Mouse (Mus musculus): ENCODE data around the gene Cwc22. TPM values are rescaled to one million over a fixed set of nuclear protein-coding genes. Genes with fewer than 3 reads are reported as not detected.

Cwc22 gene
- polyA plus RNA-seq, 2 experiments = 11.0 to 15.8 TPM

DNA sequence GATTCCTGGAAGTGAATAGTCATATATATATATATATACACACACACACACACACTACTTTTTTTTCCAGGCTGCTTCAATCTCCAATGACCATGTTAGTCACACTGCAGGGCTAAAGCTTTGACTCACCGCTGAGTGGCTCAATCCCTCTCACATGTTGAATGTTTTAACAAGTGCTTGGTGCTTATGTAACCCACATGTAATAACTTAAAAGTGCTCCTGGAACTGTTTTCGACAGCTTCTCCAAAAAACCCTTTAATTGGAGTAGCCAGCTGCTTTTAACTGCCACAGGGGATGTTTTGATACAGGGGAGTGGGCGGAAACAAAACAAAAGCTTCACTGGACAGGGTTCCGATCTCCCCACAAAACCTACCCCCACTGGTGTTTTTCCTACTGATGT, 29.4 kb upstream of the Cwc22 start:
- 64% methylated on average over 4 of the region's 4 CpGs for WGBS (ENCODE audit: insufficient replicate concordance)
- Histone ChIP-seq H3K9me3 (ENCODE audit: control insufficient read depth, low read length) (no peaks in the 10 kb centered on the region), H3K36me3 (replicated peaks; ENCODE audit: control insufficient read depth, insufficient read depth, low read depth) (no peaks in the 10 kb centered on the region), H3K4me3 (ENCODE audit: insufficient read depth in 1 of 2, low read depth in 2 of 2, low read length in 2 of 2) (no peak overlapping the region), H3K27me3 (ENCODE audit: control insufficient read depth, insufficient read depth, low read length) (no peaks in the 10 kb centered on the region), H3K4me2 (ENCODE audit: low read depth) (no peak overlapping the region), H3K9ac (replicated peaks) (no peak overlapping the region), H3K27ac (no peak overlapping the region), H3K4me1 (replicated peaks; ENCODE audit: control insufficient read depth in 2 of 2, insufficient read depth in 2 of 2, low read length in 1 of 2) (no peaks in the 10 kb centered on the region)
- no peak for ATAC-seq (ENCODE audit: insufficient read depth)
- TF ChIP-seq CTCF (IDR thresholded peaks at IDR 0.05; ENCODE audit: low read depth) = no peak
- TF ChIP-seq EP300 (IDR thresholded peaks at IDR 0.05; ENCODE audit: low read depth) = no peak
- DNase-seq (ENCODE audit: low read depth in 3 of 3, low spot score in 3 of 3) = no peak

DNA sequence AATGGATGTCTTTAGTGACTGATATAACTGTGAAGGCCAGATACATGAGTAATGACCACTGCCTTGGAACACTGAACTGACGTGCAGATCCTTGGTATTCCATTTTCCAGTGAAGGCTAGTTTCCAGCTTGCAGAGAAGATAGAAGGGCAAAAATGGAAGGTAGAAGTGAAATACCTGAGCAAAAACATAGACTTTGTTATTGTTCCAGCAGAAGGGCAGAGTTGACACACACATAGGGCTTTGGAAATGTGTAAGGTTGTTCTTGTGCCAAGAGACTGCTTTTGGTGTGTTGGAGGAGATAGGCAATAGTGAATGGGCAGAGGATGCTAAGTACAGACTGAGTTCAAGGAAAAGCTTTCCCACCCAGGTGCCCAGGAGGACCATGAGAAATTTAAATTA, 28.8 kb upstream of the Cwc22 start:
- H3K4me2 ChIP-seq (ENCODE audit: low read depth) = no peak overlapping the region
- H3K27me3 ChIP-seq (ENCODE audit: control insufficient read depth, insufficient read depth, low read length) = no peaks in the 10 kb centered on the region
- H3K9me3 ChIP-seq (ENCODE audit: control insufficient read depth, low read length) = no peaks in the 10 kb centered on the region
- 55% methylated on average over 1 of the region's 1 CpGs for WGBS (ENCODE audit: insufficient replicate concordance)
- no peaks in the 10 kb centered on the region for H3K36me3 ChIP-seq (replicated peaks; ENCODE audit: control insufficient read depth, insufficient read depth, low read depth)
- H3K4me1 ChIP-seq (replicated peaks; ENCODE audit: control insufficient read depth in 2 of 2, insufficient read depth in 2 of 2, low read length in 1 of 2) = no peaks in the 10 kb centered on the region
- no peak overlapping the region for H3K4me3 ChIP-seq (ENCODE audit: insufficient read depth in 1 of 2, low read depth in 2 of 2, low read length in 2 of 2)
- TF ChIP-seq CTCF (IDR thresholded peaks at IDR 0.05; ENCODE audit: low read depth) (no peak), EP300 (IDR thresholded peaks at IDR 0.05; ENCODE audit: low read depth) (no peak)
- DNase-seq (ENCODE audit: low read depth in 3 of 3, low spot score in 3 of 3) (no peak), ATAC-seq (ENCODE audit: insufficient read depth) (no peak)
- no peak overlapping the region for H3K9ac ChIP-seq (replicated peaks)
- H3K27ac ChIP-seq = no peak overlapping the region

DNA sequence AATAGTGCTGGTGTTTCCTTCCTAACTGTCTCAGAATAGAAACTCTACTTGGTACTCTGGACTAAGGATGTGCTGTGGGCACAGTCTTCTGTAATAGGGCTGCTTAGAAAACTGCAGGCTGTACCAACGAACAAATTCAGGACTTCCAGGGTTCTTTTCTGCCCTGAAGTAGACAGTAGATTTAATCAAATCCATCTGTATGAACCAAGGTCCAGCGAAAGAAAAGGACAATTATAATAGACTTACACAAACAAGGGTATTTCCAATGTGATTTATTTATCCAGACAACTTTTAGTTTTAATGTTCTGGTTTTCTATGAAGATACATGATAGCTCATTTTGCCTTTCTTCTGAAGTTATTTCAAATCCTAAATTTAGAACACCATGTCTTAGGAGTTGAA, 28.2 kb upstream of the Cwc22 start:
- no peak for ATAC-seq (ENCODE audit: insufficient read depth)
- no peak overlapping the region for H3K9ac ChIP-seq (replicated peaks)
- no peak overlapping the region for H3K4me2 ChIP-seq (ENCODE audit: low read depth)
- H3K4me1 ChIP-seq (replicated peaks; ENCODE audit: control insufficient read depth in 2 of 2, insufficient read depth in 2 of 2, low read length in 1 of 2) = no peaks in the 10 kb centered on the region
- H3K27me3 ChIP-seq (ENCODE audit: control insufficient read depth, insufficient read depth, low read length) = no peaks in the 10 kb centered on the region
- TF ChIP-seq EP300 (IDR thresholded peaks at IDR 0.05; ENCODE audit: low read depth) (no peak), CTCF (IDR thresholded peaks at IDR 0.05; ENCODE audit: low read depth) (no peak)
- H3K36me3 ChIP-seq (replicated peaks; ENCODE audit: control insufficient read depth, insufficient read depth, low read depth) = no peaks in the 10 kb centered on the region
- no peaks in the 10 kb centered on the region for H3K9me3 ChIP-seq (ENCODE audit: control insufficient read depth, low read length)
- 28% methylated on average over 2 of the region's 2 CpGs for WGBS (ENCODE audit: insufficient replicate concordance)
- H3K27ac ChIP-seq = no peak overlapping the region
- no peak overlapping the region for H3K4me3 ChIP-seq (ENCODE audit: insufficient read depth in 1 of 2, low read depth in 2 of 2, low read length in 2 of 2)
- DNase-seq (ENCODE audit: low read depth in 3 of 3, low spot score in 3 of 3) = no peak

DNA sequence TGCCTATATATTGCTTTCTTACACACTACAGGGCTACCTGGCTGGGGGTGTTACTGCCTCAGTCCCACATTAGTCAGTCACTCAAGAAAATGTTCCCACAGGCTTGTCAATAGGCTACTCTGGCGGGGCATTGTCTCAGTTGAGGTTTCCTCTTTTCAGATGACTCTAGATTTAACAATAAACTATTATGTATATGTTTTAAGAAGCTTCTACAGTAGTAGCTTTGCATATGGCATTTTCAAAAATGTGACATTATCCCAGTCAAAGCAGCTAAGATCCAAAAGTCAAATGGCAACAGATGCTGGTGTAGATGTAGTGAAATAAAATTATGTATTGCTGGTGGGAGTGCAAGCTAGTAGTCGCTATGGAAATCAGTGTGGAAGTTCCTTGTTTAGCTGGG, 27.1 kb upstream of the Cwc22 start:
- ATAC-seq (ENCODE audit: insufficient read depth) = no peak
- no peak for DNase-seq (ENCODE audit: low read depth in 3 of 3, low spot score in 3 of 3)
- Histone ChIP-seq H3K4me3 (ENCODE audit: insufficient read depth in 1 of 2, low read depth in 2 of 2, low read length in 2 of 2) (no peak overlapping the region), H3K9me3 (ENCODE audit: control insufficient read depth, low read length) (no peaks in the 10 kb centered on the region), H3K27me3 (ENCODE audit: control insufficient read depth, insufficient read depth, low read length) (no peaks in the 10 kb centered on the region), H3K4me2 (ENCODE audit: low read depth) (no peak overlapping the region), H3K27ac (no peak overlapping the region), H3K36me3 (replicated peaks; ENCODE audit: control insufficient read depth, insufficient read depth, low read depth) (no peaks in the 10 kb centered on the region), H3K4me1 (replicated peaks; ENCODE audit: control insufficient read depth in 2 of 2, insufficient read depth in 2 of 2, low read length in 1 of 2) (no peaks in the 10 kb centered on the region), H3K9ac (replicated peaks) (no peak overlapping the region)
- WGBS (ENCODE audit: insufficient replicate concordance) = 43% methylated on average over 2 of the region's 2 CpGs
- TF ChIP-seq EP300 (IDR thresholded peaks at IDR 0.05; ENCODE audit: low read depth) = no peak
- no peak for TF ChIP-seq CTCF (IDR thresholded peaks at IDR 0.05; ENCODE audit: low read depth)

DNA sequence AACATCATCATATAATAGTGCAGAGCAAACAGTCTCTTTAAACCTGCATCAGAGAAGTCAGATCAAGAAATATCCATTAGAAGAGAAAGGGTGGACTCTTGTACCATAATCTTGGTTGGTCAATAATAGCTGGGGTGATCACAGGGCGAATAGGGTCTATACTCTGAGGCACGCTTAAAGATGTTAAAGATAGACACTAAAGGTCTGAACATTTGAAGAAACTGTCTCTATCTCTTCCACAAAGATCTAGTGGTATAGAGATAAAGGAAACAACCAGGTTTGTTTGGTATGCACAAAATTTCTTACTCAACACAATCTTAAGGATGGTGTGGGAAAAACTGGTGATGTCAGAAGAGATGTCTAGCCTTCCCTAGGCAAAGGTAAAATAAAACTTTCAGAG, 26.4 kb upstream of the Cwc22 start:
- DNase-seq (ENCODE audit: low read depth in 3 of 3, low spot score in 3 of 3) (no peak), ATAC-seq (ENCODE audit: insufficient read depth) (no peak)
- TF ChIP-seq EP300 (IDR thresholded peaks at IDR 0.05; ENCODE audit: low read depth) (no peak), CTCF (IDR thresholded peaks at IDR 0.05; ENCODE audit: low read depth) (no peak)
- Histone ChIP-seq H3K27me3 (ENCODE audit: control insufficient read depth, insufficient read depth, low read length) (no peaks in the 10 kb centered on the region), H3K27ac (no peak overlapping the region), H3K4me2 (ENCODE audit: low read depth) (no peak overlapping the region), H3K9me3 (ENCODE audit: control insufficient read depth, low read length) (no peaks in the 10 kb centered on the region), H3K4me3 (ENCODE audit: insufficient read depth in 1 of 2, low read depth in 2 of 2, low read length in 2 of 2) (no peak overlapping the region), H3K9ac (replicated peaks) (no peak overlapping the region), H3K36me3 (replicated peaks; ENCODE audit: control insufficient read depth, insufficient read depth, low read depth) (no peaks in the 10 kb centered on the region), H3K4me1 (replicated peaks; ENCODE audit: control insufficient read depth in 2 of 2, insufficient read depth in 2 of 2, low read length in 1 of 2) (no peaks in the 10 kb centered on the region)
- 64% methylated on average over 2 of the region's 2 CpGs for whole genome bisulfite sequencing (ENCODE audit: insufficient replicate concordance)
